Mouse (Mus musculus) lung, postnatal 36 days (tissue): ENCODE data around the gene Acads.
"Not testable (repeated sequence)": the region's sequence is repeated elsewhere in the genome, so short reads cannot be mapped to it uniquely, and the experiment has no call there.

Experiments used
- DNase-seq: peaks from one replicate; pipeline ENCODE4 v3.0.0; 2022; ENCODE audit warnings: mixed read lengths

The Acads gene

DNA sequence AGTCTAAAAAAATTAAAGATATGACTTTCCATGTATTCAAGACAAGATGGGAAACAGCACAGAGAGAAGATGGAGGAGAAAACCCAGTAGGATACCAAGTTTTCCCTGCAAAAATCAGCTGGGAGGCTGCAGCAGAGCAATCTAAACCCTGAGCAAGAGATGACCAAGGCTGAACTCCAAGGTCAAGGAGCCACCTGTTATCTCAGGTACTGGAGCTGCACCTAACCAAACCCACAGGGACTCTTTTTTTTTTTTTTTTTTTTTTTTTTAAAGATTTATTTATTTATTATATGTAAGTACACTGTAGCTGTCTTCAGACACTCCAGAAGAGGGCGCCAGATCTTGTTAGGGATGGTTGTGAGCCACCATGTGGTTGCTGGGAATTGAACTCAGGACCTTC is 29.7 kb upstream of the Acads start:
- not testable (repeated sequence) for DNase-seq

DNA sequence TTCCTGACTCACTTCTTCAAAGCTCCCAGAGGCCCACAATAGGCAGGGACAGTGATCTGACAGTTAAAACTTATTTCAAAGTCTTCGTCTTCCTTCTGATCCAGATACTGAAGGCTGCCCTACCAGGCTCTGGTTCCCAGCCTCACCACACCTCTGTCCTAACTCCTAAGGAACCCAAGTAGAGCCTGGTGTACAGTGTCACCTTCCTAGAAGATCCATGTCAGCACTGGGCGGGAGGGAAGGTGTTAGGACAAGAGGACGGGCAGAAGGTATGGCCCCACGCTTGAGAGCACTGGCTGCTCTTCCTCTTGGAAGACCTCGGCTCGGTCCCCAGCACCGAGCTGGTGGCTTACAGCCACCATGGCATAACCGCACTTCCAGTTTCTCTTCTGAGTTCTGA is 29.2 kb upstream of the Acads start:
- DNase-seq, result no peak

DNA sequence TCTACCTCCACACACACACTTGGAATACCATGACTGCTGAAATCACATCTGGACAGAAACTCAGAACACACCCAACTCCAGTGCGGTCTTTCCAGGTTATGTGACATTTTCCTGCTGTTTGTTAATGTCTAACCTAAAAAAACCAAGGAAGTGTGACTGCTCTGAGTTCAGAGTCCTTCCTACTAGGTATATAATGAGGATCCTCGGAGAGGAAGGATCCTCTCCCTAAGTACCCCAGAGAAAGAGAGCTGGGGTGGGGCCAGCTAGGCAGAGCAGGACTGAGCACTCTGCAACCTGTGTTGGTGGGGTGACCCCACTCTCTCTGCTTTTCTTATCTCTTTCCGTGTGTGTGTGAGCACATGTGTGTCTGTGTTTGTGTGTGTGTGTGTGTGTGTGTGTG is 28.2 kb upstream of the Acads start:
- no peak for DNase-seq

DNA sequence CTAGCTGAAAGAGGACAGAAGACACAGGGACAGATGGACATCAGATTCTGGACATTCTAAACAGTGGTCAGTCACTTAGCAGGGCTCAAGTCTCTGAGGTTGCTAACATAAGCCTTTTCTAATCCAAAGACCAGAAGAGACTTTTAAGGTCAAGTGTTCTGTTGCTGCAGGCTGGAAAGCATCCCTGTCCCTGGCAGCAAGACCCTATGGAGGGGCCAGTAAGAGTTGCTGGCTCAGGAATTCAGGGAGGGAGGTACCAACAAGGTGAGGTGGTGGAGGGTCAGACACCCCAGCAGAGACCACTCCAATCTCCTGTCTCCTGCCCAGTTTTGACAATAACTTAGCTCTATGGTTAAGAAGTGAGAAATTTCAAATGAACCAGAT is 27.6 kb upstream of the Acads start:
- DNase-seq, result no peak

DNA sequence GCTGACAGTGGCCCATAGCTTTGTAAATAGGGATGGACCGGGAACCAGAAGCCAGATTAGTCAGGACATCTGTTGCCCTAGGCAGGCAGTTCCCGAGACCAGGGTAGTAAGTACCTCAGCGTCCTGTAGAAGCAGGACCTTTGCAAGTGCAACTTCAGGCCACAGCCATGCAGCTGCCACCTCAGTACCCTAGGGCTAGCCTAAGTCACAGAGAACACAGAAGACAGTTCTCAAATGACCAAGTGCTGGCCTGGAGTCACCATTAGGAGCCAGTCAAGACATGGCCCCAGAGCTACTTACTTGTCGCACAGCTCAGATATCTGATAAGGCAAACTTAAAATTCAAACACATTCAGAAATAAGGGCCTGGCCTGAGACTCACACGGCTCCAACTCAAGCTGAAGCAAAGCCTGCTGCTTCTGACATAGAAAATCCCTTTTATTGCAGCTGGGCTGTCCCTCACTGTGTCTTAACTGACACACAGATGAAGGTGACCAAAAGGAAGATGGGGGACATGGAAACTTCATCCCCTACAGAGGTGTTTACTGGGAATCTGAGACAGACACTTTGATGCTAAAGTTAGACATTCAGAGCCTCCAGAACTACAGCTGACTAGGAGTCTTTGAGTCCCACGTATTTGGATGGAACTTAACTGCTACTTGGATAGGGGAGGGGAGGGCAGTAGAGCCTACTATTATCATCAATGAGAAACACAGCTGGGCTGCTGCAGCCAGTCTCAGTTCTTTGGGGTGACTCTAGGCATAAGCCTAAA is 27.0 kb upstream of the Acads start:
- DNase-seq, result no peak

DNA sequence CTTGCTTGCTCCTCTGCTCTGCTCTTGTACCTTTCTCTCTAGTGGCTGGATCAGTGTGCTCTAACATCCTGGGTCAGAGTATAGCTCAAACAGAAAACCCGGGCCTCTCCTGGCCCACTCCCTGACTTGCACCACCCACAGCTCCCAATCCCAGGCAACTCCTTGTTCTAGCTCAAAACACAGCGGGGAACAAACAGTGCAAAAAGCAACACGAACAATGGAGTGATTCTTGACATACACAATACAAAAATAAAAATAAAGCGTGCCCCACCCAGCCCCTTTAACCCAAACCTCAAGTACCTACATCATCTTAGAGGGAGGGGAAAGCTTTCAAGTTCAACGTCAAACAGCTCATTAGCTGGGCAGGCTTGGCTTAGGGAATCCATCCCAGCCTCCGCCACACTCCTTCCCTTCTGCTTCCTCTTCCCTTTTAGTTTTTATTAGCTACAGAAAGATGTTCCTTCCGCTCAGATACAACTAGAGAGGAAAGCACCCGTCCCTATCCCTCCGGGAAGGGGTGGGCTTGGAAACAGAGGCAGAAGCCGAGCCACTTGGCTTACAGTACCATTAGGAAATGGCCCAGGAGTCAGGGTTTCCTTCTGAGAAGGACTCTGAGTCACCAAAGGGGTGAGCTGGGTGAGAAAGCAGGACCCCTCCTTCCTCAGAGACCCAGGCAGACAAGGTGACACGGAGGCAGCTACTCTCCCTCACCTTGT is 26.3 kb upstream of the Acads start:
- peak; percentile 49 for DNase-seq

DNA sequence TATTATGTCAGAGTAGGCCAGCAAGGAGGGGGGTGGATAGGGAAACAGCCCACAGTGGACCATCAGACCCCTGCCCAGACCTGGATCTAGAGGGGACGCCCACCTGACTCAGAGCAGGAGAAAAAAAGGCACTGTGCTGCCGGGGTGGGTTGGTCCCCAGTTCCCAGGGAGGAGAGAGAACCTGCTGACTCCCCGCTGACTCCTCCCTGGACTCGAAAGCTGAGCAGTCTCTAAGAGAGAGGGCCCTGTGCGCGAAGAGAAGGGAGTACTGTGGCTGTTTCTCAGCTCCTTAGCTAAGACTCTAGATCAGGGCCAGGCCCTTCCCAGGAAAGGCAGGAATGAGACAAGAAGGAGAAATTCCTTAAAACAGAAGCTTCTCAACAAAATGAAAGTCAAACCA is 25.3 kb upstream of the Acads start:
- DNase-seq, result no peak

DNA sequence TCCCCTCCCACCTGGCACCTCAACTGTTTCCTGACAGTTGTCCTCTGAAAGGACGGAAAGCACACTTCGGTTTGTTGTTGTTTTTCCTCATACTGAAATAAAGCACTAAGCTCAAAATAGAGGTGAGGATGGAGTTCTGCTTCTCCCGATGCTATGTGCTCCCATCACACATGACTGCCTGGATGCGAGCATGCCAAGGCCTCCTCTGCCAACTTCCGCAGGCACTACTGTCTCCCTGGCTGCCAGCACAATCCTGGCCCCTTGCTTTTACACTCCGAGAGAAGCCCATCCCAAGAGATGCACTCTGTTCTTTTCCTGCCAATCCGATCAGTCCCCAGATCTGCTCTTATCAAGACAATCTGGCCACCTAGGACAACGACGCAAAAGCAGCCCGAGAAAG is 24.4 kb upstream of the Acads start:
- DNase-seq, result no peak

DNA sequence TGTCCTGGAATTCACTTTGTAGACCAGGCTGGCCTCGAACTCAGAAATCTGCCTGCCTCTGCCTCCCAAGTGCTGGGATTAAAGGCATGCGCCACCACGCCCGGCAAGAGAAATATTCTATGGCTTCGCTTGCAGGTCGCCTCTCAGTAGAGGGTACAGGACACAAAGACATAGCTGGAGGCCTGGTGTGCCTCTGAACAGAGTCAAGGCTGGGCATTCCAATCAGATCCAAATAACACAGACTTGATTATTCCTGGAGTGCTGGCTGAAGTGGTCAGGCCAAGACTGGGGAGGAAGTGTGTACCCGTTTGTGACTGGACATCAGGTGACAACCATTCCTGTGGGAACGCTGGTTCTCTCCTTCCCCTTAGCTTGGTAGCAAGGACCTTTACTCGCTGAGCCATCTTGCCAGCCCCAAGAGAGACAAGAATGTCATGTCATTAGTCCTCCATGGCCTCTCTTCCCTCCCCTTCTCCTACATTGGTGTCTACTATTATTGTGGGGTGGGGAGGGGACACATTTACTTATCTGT is 23.1 kb upstream of the Acads start:
- DNase-seq, result no peak

DNA sequence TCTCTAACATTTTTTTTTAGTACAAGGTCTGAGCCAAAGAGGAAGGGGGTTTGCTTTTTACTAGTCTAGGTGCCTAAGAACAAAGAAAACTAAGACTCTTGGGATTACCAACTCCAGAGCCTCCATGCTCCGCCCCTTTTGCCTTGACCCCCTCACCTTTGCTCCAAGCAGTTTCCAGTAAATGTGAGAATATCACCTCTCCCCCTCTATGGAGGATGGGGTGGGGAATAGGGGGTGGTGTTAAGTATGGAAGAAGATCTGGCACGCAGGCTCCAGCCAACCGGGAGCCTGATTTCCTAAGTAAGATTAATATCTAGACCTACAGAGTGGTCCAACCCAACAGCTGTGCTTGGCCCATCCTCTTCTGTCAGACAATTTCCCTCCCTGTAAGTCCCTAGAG is 21.6 kb upstream of the Acads start:
- DNase-seq, result no peak

DNA sequence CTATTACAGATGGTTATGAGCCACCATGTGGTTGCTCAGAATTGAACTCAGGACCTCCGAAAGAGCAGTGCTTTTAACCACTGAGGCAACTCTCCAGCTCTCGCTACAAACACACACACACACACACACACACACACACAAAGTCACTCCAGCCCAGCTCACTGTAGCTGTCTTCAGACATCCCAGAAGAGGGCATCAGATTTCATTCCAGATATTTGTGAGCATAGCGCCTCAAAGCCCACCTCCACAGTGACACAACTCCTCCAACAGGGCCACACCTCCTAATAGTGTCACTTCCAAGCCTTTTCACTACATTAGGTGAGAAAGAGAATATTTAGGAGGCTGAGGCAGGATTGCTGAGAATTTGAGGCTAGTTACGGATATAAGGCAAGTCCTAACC is 20.0 kb upstream of the Acads start:
- no peak for DNase-seq

DNA sequence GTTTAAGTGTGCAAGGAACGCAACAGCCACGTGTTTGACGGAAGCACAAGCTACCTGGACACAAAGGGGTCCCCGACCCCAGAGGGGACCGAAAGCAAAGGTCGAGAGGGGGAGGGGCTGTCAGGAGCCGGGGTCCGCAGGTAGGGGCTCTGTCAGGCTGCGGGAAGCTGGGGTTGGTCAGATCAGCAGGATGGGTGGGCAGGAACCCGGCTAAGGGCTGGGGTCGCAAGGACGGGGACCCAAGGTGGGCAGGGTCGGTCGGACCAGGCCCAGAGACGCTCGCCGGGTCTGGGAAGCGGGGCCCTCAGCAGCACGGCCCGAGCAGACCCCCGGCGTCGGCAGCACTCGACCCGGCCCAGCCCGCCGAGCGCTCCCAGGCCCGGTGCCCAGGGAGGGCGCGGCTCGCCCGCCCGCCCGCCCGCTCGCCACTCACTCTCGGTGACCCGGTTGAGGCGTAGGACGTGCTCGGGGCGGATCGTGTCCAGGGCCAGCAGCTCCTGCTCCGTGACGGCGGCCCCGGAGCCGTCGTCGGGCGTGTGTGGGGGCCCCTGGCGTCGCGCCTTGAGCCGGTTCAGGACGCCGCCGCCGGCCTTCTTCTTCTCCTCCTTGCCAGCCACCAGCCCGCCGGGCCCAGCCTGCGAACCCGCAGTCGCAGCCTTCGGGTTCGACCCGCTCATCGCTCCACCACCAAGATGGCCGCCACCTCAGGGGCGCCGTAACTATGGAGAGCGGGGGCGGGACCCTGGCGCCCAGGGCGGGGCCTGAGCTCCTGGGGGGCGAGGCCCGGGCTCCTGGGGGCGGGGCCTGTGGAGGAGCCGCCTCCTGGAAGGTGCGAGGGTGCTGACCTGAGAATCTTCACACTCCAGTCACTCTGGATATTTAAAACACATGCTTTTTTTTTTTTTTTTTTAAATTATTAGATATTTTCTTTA is 15.4 kb upstream of the Acads start, which contains the start of gene Unc119b:
Gene Unc119b (minus strand): TSS at position 742 of the 932 bp plus-strand sequence.
- peak; percentile 89 for DNase-seq

DNA sequence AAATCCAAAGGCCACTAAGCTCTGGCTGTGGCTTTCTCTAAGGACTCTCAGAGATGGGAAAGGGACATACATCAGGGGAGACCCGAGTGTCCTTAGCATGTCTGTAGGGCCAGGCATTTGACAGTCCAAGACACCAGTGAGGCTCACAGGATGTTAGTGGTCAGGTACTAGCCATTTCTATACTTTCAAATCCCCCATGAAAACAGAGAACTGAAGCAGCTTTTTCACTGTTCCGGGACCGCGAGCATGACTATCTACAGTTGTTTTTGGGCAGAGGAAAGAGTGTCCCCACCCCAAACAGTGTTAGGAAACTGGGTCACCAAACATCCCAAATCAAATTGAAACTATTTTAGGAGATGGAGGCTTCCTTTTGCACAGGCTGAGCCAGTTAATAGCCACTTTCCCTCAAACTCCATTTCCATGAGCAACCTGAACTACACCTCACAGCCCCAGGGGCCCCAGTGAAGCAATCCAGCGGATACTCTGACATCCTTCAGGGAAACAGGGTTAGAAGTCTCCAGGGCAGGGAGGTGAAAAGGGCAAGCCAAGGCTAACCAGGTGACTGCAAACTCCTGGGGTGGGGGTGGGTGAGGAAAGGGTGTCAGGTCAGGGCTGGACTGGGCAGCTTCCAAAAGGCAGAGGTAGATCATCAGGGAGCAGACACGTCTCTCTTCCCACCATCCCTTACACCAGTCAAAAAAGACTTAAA is 14.4 kb upstream of the Acads start:
- DNase-seq, result no peak

DNA sequence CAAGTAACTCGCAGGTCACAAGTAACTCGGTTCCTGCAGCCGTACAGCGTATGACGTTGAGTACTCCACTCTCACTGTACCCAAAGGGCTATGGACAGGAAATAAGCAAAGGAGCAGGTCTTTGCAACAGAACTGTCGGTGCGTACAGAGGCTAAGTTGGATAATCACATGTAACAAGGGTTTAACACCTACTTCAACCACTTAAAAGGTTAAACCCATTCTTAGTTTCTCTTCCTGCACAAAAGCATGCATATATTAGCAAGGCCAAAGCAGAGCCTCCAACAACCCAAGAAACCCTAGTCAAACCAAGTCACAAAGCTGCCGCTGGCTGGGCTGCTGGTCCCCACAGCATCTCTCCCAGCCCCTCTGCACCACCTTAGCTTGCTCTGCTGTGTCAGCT is 13.3 kb upstream of the Acads start:
- DNase-seq, result no peak

DNA sequence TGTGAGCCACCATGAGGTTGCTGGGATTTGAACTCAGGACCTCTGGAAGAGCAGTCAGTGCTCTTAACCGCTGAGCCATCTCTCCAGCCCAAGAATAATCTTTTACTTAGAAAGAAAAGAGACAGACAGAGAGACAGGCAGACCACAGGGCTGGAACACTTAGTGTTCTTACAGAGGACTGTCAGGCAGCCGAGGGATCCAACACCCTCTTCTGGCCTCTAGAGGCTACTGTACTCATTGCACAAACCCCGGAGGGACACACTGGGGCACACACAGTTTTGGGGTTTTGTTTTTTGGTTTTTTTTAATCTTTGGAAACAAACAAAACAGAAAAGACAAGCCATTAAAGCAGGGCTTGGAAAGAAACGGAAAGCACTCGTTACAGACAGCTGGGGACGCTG is 10.2 kb upstream of the Acads start:
- DNase-seq, result no peak

DNA sequence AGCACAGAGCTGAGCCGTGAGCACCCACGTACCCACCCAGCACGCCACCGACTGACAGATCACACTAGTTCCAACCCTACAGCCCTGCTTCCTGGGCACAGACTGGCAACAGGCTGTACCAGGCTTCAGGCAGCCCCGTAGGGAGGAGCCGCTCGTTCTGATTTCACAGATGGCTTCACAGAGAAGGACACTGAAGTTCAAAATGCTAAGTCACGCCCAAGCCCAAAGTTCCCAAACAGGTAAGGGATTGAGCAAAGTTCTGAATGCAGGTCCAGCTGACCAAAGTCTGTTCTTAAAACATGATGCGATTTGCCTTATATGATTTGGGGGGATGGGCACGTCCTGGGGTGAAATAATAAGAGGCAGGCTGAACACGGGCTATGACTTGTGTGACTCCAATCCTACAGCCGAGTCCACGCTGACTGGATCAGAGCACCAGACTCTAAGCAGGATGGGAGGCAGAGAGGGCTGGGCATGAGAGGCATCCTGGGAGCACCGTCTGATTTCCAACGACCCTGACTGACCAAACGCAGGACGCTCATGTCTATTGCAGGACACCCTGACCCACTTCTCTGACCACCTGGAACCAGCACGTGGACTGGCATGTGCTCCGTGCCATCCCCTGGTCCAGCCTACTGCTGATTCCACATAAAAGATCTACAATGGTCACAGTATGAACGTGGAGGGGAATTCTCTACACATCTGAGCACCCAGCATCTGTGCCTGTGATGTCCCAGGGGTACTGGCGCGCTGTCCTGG is 8.5 kb upstream of the Acads start:
- DNase-seq, result no peak

DNA sequence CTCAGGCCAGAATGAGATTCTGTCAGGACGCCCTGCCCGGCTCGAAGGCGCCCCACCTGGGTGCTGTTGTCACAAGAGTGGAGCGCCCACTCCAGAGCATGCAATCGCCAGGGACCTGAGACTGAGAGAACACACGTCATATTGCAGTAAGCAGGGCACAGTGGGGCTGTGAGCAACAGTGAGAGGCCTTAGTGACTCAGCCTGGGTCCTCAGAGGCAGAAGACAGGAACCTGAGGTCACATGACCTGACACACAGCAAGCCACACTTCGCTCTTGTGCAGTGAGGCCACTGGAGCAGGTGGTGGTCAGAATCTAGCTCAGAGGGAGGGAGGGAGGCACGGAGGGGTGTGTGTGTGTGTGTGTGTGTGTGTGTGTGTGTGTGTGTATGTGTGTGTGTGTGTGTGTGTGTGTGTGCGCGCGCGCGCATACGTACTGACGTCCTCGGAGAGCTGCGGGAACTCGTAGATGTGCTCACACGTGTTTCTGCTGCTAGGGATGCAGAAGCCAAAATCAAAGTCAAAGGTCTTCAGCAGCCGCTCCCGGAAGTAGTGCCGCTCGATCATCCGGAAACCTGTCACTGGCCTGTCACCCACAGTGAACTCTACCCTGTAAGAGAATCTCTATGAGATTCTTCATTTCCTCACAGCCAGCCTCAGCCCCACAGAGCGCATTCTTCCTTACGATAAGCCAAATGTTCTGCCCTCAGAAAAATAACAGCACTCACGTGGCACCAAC is 7.6 kb upstream of the Acads start:
- no peak for DNase-seq

DNA sequence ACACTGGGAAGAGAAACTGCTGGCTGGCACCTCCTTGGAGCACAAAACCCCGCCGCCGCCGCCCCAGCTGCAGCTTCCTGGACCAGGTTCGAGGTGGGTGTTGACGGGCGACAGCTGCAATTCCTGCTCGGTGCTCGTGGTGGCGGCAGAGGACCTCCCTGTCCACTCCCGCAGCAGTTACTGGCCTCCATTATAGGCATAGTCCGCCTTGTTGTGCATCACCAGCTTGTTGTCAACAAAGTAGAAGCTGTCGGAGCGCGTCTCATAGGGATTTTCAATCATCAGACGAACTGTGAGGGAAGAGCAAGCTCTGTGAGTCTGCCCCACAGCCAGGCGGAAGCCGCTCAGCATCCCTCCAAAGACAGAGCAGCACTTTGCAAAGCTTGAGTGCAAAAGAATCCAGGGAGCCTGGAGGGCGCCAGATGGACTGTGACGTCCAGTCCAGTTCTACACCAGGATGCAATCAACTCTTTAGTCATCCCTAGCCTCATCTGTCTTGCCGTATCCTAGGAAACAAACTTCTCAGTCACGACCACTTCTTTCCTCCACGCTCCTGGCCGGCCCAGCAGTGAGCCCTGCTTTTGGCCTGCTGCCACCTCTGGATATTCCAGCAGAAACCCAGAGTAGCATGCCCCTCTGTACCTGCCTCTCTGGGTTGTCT is 6.2 kb upstream of the Acads start:
- DNase-seq, result peak; percentile 92

DNA sequence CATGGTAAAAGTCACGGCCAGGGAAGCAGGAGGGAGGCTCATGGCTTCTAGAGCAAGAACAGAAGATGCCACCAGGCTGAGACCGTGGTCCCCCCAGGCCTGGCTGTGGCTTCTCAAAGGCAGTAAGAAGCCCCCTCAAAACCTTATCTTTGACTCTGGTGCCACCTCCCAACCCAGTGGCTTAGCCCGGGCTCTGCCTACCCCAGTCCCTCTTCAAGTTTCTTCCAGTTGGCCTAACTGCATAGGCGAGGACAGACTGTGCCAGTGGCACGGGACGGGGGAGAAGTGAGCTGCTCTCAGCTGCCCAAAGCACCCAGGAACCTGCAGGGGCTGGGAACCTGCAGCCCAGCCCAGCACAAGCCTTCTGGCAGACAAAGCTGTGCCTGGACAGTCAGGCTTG is 5.5 kb upstream of the Acads start:
- no peak for DNase-seq

DNA sequence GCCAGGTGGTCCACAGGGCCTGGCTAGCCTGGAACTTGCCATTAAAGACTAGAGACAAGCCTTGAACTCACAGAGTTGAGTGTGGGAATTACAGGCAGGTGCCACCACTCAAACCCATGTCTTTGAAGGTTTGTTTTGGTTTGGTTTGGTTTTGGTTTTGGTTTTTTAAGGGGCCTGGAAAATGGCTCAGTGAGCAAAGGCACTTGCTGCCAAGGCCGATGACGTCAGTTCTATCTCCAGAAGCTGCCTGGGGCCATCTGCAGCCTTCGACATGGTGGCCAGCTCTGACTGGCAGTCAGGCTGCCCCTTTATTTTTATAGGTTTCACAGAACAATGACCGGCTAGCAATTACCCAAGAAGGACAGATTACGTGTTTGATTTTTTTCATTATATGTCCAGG is 1.8 kb upstream of the Acads start:
- DNase-seq, result no peak

DNA sequence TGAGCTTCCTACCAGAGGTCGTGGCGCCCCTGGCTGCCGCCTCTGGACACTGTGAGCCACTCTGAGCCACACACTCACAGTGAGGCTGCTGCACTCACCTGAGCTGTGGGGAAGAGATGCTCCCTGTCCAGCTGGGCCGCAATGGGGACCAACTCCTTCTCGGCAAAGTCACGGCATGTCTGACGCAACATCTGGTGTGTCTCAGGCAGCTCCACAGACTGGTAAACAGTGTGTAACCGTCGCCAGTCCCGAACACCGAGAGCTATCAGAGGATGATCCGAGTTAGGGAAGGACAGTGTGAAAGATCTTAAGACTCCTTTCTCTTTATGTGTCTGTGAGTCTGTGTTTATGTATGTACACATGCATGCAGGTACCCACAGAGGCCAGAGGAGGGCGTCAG is 1.7 kb downstream of the Acads start:
- DNase-seq, result no peak
